Mouse (Mus musculus) bone marrow macrophage, adult 2 months (primary cell): ENCODE results near the gene Olfr684. TPM values are rescaled to one million over a fixed set of nuclear protein-coding genes. Genes with fewer than 3 reads are reported as not detected.

Source experiments
- H3K27ac ChIP-seq: 2 replicates; pipeline ENCODE4 v1.5.1; 2012; ENCODE audit warnings: low read depth, low read length; ENCODE audit not compliant: insufficient read depth
- H3K4me1 ChIP-seq: 2 replicates; pipeline ENCODE4 v1.6.1; 2012; ENCODE audit warnings: low read length; ENCODE audit not compliant: control insufficient read depth, insufficient read depth
- H3K4me3 ChIP-seq: 2 replicates; pipeline ENCODE4 v1.5.1; 2012; ENCODE audit warnings: mild to moderate bottlenecking, low read length, moderate library complexity; ENCODE audit not compliant: insufficient read depth
- CTCF ChIP-seq: IDR thresholded peaks from 2 replicates; pipeline ENCODE4 v1.5.1; 2012; ENCODE audit warnings: low read depth, mild to moderate bottlenecking, low read length, moderate library complexity
- POLR2A ChIP-seq: IDR thresholded peaks from 2 replicates; pipeline ENCODE4 v1.6.1; 2012; ENCODE audit warnings: mild to moderate bottlenecking, low read depth, low read length, borderline replicate concordance
- polyA plus RNA-seq: library from polyadenylated mRNA; stranded (reverse); fragments of >200 nt; gene quantifications from 2 replicates; pipeline ENCODE4 v1.2.4, GENCODE M21; 2012; ENCODE audit not compliant: missing spikeins, insufficient read depth, insufficient read length

Gene Olfr684
- polyA plus RNA-seq = not detected in 2 replicates

- Histone ChIP-seq H3K4me3 (no peak within 1 kb of the TSS), H3K4me1 (no peaks in the 10 kb centered on the region), H3K27ac (no peak within 1 kb of the TSS)
- TF ChIP-seq POLR2A = no peak
- TF ChIP-seq CTCF = no peak
These were observed at the start of gene Olfr684 for GRCm38 (mm10) chr7:105163553-105163952. TSS of gene Olfr684 (minus strand) at chr7:105163653.

- H3K4me1 ChIP-seq = no peaks in the 10 kb centered on the region
- TF ChIP-seq CTCF (no peak), POLR2A (no peak)
- no peak within 1 kb of the TSS for H3K27ac ChIP-seq
- H3K4me3 ChIP-seq = no peak within 1 kb of the TSS
These were observed 43.9 kb upstream of the Olfr684 start, which contains the start of gene Olfr686 for GRCm38 (mm10) chr7:105207385-105207784. TSS of gene Olfr686 (minus strand) at chr7:105207485.

DNA sequence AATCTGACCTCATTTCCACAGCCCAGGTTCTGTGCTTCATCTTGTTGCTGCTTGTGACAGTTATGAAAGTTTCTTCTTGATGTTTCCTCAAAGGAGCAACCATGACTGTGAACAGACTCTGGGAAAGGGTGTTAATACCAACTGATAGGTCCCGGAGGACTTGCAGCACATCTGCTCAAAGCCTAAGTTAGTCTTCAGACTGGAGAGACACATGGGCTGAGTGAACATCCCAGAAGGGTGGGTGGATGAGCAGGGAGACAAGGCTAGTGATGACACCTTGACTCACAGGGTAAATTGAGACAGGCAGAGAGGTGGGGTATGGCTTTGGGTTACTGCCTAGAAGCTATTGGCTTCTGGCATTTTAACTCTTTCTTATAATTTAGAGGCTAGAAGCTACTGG lies 22.5 kb upstream of the Olfr684 start, which contains the start of gene Olfr685:
Gene Olfr685, minus strand, starts transcription at position 101 of the 400 bp plus-strand sequence.
- Histone ChIP-seq H3K27ac (no peak within 1 kb of the TSS), H3K4me1 (no peaks in the 10 kb centered on the region), H3K4me3 (no peak within 1 kb of the TSS)
- TF ChIP-seq POLR2A (no peak), CTCF (no peak)

GRCm38 (mm10) chr7:105170773-105171172 lies 7.3 kb upstream of the Olfr684 start:
- Histone ChIP-seq H3K4me1 (no peaks in the 10 kb centered on the region), H3K27ac (no peak overlapping the region), H3K4me3 (no peak overlapping the region)
- TF ChIP-seq POLR2A (no peak), CTCF (no peak)

- Histone ChIP-seq H3K4me1 (no peaks in the 10 kb centered on the region), H3K27ac (no peak within 1 kb of the TSS), H3K4me3 (no peak within 1 kb of the TSS)
- no peak for TF ChIP-seq POLR2A
- no peak for TF ChIP-seq CTCF
These were observed 16.5 kb downstream of the Olfr684 start, which contains the start of gene Olfr683 for GRCm38 (mm10) chr7:105146912-105147311. TSS of gene Olfr683 (minus strand) at chr7:105147012.

- Histone ChIP-seq H3K4me3 (no peak overlapping the region), H3K27ac (no peak overlapping the region), H3K4me1 (no peaks in the 10 kb centered on the region)
- no peak for TF ChIP-seq POLR2A
- no peak for TF ChIP-seq CTCF
These were observed 22.2 kb downstream of the Olfr684 start for GRCm38 (mm10) chr7:105141275-105141674.

DNA sequence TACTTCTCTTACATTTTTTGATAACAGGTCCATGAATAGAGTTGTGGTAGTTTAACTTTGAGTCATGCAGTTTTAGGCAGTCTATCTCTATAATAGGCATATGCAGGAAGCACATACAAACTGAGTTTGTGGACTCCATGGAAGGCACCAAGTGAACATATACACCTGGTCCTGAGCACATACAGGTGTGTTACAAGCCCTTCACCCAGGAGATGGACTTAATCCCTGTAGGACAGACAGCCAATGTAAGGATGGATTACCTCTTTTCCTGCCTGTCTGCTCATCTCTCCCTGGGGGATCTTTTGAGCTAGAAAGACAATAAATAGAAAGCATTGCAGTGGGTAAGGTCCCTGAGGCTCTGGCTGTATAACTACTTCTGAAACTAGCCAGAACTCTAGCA lies 46.9 kb downstream of the Olfr684 start, which contains the start of gene Olfr681:
Gene Olfr681, plus strand, starts transcription at position 301 of the 400 bp plus-strand sequence.
- no peak within 1 kb of the TSS for H3K27ac ChIP-seq
- H3K4me1 ChIP-seq = no peaks in the 10 kb centered on the region
- no peak for TF ChIP-seq CTCF
- no peak for TF ChIP-seq POLR2A
- H3K4me3 ChIP-seq = no peak within 1 kb of the TSS

Other genes with a start within 250 kb of the Olfr684 start
- gene Olfr667, start 242.2 kb downstream of the Olfr684 start, polyA plus RNA-seq = not detected in 2 replicates
- gene Olfr668, start 235.6 kb downstream of the Olfr684 start, polyA plus RNA-seq = not detected in 2 replicates
- gene Olfr669, start 229.4 kb downstream of the Olfr684 start, polyA plus RNA-seq = not detected in 2 replicates
- gene Olfr670, start 201.0 kb downstream of the Olfr684 start, polyA plus RNA-seq = not detected in 2 replicates
- not detected in 2 replicates for gene Olfr671, start 184.5 kb downstream of the Olfr684 start, polyA plus RNA-seq
- not detected in 2 replicates for gene Olfr672, start 161.6 kb downstream of the Olfr684 start, polyA plus RNA-seq
- not detected in 2 replicates for gene Olfr675, start 135.2 kb downstream of the Olfr684 start, polyA plus RNA-seq
- not detected in 2 replicates for gene Olfr676, start 131.0 kb downstream of the Olfr684 start, polyA plus RNA-seq
- gene Olfr677, start 112.3 kb downstream of the Olfr684 start, polyA plus RNA-seq = not detected in 2 replicates
- not detected in 2 replicates for gene Olfr678, start 99.2 kb downstream of the Olfr684 start, polyA plus RNA-seq
- not detected in 2 replicates for gene Olfr679, start 82.4 kb downstream of the Olfr684 start, polyA plus RNA-seq
- gene Olfr680-ps1, start 70.8 kb downstream of the Olfr684 start, polyA plus RNA-seq = not detected in 2 replicates
- gene Olfr681, start 46.8 kb downstream of the Olfr684 start, polyA plus RNA-seq = not detected in 2 replicates
- gene Olfr683, start 16.6 kb downstream of the Olfr684 start, polyA plus RNA-seq = not detected in 2 replicates
- gene Olfr685, start 22.4 kb upstream of the Olfr684 start, polyA plus RNA-seq = not detected in 2 replicates
- not detected in 2 replicates for gene Olfr686, start 43.8 kb upstream of the Olfr684 start, polyA plus RNA-seq
- gene Olfr688, start 124.4 kb upstream of the Olfr684 start, polyA plus RNA-seq = not detected in 2 replicates
- gene Olfr689, start 147.5 kb upstream of the Olfr684 start, polyA plus RNA-seq = not detected in 2 replicates
- not detected in 2 replicates for gene Olfr690, start 170.5 kb upstream of the Olfr684 start, polyA plus RNA-seq
- not detected in 2 replicates for gene Olfr691, start 178.6 kb upstream of the Olfr684 start, polyA plus RNA-seq
- gene Olfr692, start 204.6 kb upstream of the Olfr684 start, polyA plus RNA-seq = not detected in 2 replicates
- gene Gm5901, start 211.4 kb upstream of the Olfr684 start, polyA plus RNA-seq = not detected in 2 replicates
- gene Fam160a2, start 236.4 kb upstream of the Olfr684 start, polyA plus RNA-seq = 29.1 and 39.3 TPM in 2 replicates
- not detected in 2 replicates for gene Cnga4, start 240.9 kb upstream of the Olfr684 start, polyA plus RNA-seq